Mouse (Mus musculus): Measurements from ENCODE around the gene Cd101. TPM values are rescaled to one million over a fixed set of nuclear protein-coding genes. Genes with fewer than 3 reads are reported as not detected.

Cd101 gene
- total RNA-seq, 1 experiment, result 0.13 TPM

- Histone ChIP-seq H3K36me3 (ENCODE audit: control insufficient read depth, insufficient read depth, low read length, poor library complexity, severe bottlenecking) (no peaks in the 10 kb centered on the region), H3K4me1 (ENCODE audit: control insufficient read depth in 2 of 2, insufficient read depth in 2 of 2, low read length in 2 of 2, poor library complexity in 1 of 2) (no peaks in the 10 kb centered on the region), H3K4me3 (ENCODE audit: insufficient read depth in 1 of 2, low read depth in 1 of 2, low read length in 2 of 2, poor library complexity in 1 of 2, severe bottlenecking in 1 of 2) (no peak overlapping the region), H3K9me3 (ENCODE audit: control insufficient read depth, insufficient read depth, low read depth, low read length) (no peaks in the 10 kb centered on the region), H3K27ac (ENCODE audit: insufficient read depth, low read depth, low read length, poor library complexity, severe bottlenecking) (no peak overlapping the region), H3K9ac (ENCODE audit: insufficient read depth, low read depth, low read length, poor library complexity, severe bottlenecking) (no peak overlapping the region)
- no peak for TF ChIP-seq HCFC1 (IDR thresholded peaks at IDR 0.05; ENCODE audit: borderline replicate concordance, insufficient read depth, low read length)
- TF ChIP-seq CHD2 (IDR thresholded peaks at IDR 0.05; ENCODE audit: low read depth, low read length), result no peak
- TF ChIP-seq ZC3H11A (IDR thresholded peaks at IDR 0.05; ENCODE audit: borderline replicate concordance, low read depth, low read length), result no peak
- no peak for TF ChIP-seq MAFK (IDR thresholded peaks at IDR 0.05; ENCODE audit: insufficient read depth, low read depth, low read length)
- TF ChIP-seq ZNF384 (IDR thresholded peaks at IDR 0.05; ENCODE audit: low read depth, low read length), result no peak
- no peak for DNase-seq (ENCODE audit: low read depth, low spot score)
- in situ Hi-C loops (cut with MboI; ENCODE audit: low sequenced_read_pairs in 2 of 2, unreplicated experiment in 2 of 2), result no loop called here
These were observed 8.3 kb downstream of the Cd101 start for GRCm38 (mm10) chr3:101021073-101021472.

DNA sequence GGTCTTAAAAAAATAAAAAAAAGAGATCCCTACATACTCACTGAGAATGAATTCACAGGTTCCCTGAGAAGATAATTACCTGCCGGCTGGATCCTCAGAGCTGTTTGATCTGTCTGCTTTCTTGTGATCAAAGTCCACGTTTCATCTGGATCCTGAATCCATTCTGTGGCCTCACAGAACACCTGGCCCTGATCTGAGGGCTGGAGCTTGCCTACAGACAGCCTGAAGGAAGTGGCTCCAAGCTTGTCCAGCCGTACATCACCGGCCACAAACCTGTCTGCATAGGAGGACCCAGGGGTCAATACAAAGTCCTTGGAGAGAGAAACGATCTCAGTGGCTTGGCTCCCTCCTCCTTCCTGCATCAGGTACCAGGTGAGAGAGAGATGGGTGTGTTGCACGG lies 10.9 kb downstream of the Cd101 start:
- Histone ChIP-seq H3K4me1 (ENCODE audit: control insufficient read depth in 2 of 2, insufficient read depth in 2 of 2, low read length in 2 of 2, poor library complexity in 1 of 2) (no peaks in the 10 kb centered on the region), H3K4me3 (ENCODE audit: insufficient read depth in 1 of 2, low read depth in 1 of 2, low read length in 2 of 2, poor library complexity in 1 of 2, severe bottlenecking in 1 of 2) (no peak overlapping the region), H3K27ac (ENCODE audit: insufficient read depth, low read depth, low read length, poor library complexity, severe bottlenecking) (no peak overlapping the region), H3K9me3 (ENCODE audit: control insufficient read depth, insufficient read depth, low read depth, low read length) (no peaks in the 10 kb centered on the region), H3K36me3 (ENCODE audit: control insufficient read depth, insufficient read depth, low read length, poor library complexity, severe bottlenecking) (no peaks in the 10 kb centered on the region), H3K9ac (ENCODE audit: insufficient read depth, low read depth, low read length, poor library complexity, severe bottlenecking) (no peak overlapping the region)
- in situ Hi-C loops (cut with MboI; ENCODE audit: low sequenced_read_pairs in 2 of 2, unreplicated experiment in 2 of 2), result no loop called here
- no peak for DNase-seq (ENCODE audit: low read depth, low spot score)
- no peak for TF ChIP-seq HCFC1 (IDR thresholded peaks at IDR 0.05; ENCODE audit: borderline replicate concordance, insufficient read depth, low read length)
- TF ChIP-seq ZNF384 (IDR thresholded peaks at IDR 0.05; ENCODE audit: low read depth, low read length), result no peak
- TF ChIP-seq MAFK (IDR thresholded peaks at IDR 0.05; ENCODE audit: insufficient read depth, low read depth, low read length), result no peak
- no peak for TF ChIP-seq ZC3H11A (IDR thresholded peaks at IDR 0.05; ENCODE audit: borderline replicate concordance, low read depth, low read length)
- no peak for TF ChIP-seq CHD2 (IDR thresholded peaks at IDR 0.05; ENCODE audit: low read depth, low read length)

DNA sequence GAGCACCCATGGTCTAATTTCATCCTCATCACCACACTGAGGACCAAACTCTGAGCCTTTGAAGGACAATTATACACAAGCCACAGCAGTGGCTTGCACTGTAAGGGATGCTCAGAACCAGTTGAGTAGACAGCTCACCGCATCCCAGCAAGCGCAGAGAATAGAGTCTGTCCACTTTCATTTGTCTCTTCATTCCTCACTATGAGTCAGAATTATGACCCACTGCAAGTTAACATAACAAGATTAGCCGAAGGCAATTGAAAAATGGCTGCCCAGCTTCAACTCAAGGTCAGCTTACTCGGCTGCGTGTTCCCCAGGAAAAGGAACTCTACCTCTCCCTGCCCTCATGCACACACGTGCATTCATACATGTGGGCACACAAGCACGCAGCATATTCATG lies 13.3 kb downstream of the Cd101 start:
- Histone ChIP-seq H3K4me1 (ENCODE audit: control insufficient read depth in 2 of 2, insufficient read depth in 2 of 2, low read length in 2 of 2, poor library complexity in 1 of 2) (no peaks in the 10 kb centered on the region), H3K36me3 (ENCODE audit: control insufficient read depth, insufficient read depth, low read length, poor library complexity, severe bottlenecking) (no peaks in the 10 kb centered on the region), H3K9ac (ENCODE audit: insufficient read depth, low read depth, low read length, poor library complexity, severe bottlenecking) (no peak overlapping the region), H3K9me3 (ENCODE audit: control insufficient read depth, insufficient read depth, low read depth, low read length) (no peaks in the 10 kb centered on the region), H3K4me3 (ENCODE audit: insufficient read depth in 1 of 2, low read depth in 1 of 2, low read length in 2 of 2, poor library complexity in 1 of 2, severe bottlenecking in 1 of 2) (no peak overlapping the region), H3K27ac (ENCODE audit: insufficient read depth, low read depth, low read length, poor library complexity, severe bottlenecking) (no peak overlapping the region)
- in situ Hi-C loops (cut with MboI; ENCODE audit: low sequenced_read_pairs in 2 of 2, unreplicated experiment in 2 of 2), result no loop called here
- TF ChIP-seq MAFK (IDR thresholded peaks at IDR 0.05; ENCODE audit: insufficient read depth, low read depth, low read length) (no peak), CHD2 (IDR thresholded peaks at IDR 0.05; ENCODE audit: low read depth, low read length) (no peak), ZNF384 (IDR thresholded peaks at IDR 0.05; ENCODE audit: low read depth, low read length) (no peak), HCFC1 (IDR thresholded peaks at IDR 0.05; ENCODE audit: borderline replicate concordance, insufficient read depth, low read length) (no peak), ZC3H11A (IDR thresholded peaks at IDR 0.05; ENCODE audit: borderline replicate concordance, low read depth, low read length) (no peak)
- no peak for DNase-seq (ENCODE audit: low read depth, low spot score)

DNA sequence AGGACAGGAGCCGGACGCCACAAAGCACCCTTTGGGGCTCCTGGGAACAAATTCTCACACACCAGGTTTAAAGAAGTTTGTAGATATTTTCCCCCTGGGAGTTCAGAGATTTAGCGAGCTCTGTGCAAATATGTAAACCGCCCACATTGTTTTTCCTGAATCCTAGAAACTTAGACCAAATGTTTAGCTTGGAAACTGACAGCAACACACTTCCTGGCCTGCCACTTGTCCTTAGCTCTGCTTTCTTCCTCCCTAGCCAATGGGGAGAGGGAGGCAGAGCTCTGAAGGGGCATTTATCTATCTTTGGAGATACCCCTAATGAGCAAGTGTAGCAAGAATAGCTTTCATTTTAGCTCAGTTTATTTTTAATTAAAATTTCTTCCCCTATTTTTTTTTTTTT lies 14.1 kb downstream of the Cd101 start:
- no peaks in the 10 kb centered on the region for H3K9me3 ChIP-seq (ENCODE audit: control insufficient read depth, insufficient read depth, low read depth, low read length)
- DNase-seq (ENCODE audit: low read depth, low spot score), result no peak
- in situ Hi-C loops (cut with MboI; ENCODE audit: low sequenced_read_pairs in 2 of 2, unreplicated experiment in 2 of 2), result no loop called here

GRCm38 (mm10) chr3:101013536-101013935 lies 15.8 kb downstream of the Cd101 start:
- TF ChIP-seq MAFK (IDR thresholded peaks at IDR 0.05; ENCODE audit: insufficient read depth, low read depth, low read length) (no peak), CHD2 (IDR thresholded peaks at IDR 0.05; ENCODE audit: low read depth, low read length) (no peak), HCFC1 (IDR thresholded peaks at IDR 0.05; ENCODE audit: borderline replicate concordance, insufficient read depth, low read length) (no peak)
- DNase-seq (ENCODE audit: low read depth, low spot score), result no peak
- H3K9ac ChIP-seq (ENCODE audit: insufficient read depth, low read depth, low read length, poor library complexity, severe bottlenecking), result no peak overlapping the region
- no peak overlapping the region for H3K27ac ChIP-seq (ENCODE audit: insufficient read depth, low read depth, low read length, poor library complexity, severe bottlenecking)
- H3K36me3 ChIP-seq (ENCODE audit: control insufficient read depth, insufficient read depth, low read length, poor library complexity, severe bottlenecking), result no peaks in the 10 kb centered on the region
- H3K4me1 ChIP-seq (ENCODE audit: control insufficient read depth in 2 of 2, insufficient read depth in 2 of 2, low read length in 2 of 2, poor library complexity in 1 of 2), result no peaks in the 10 kb centered on the region
- no peaks in the 10 kb centered on the region for H3K9me3 ChIP-seq (ENCODE audit: control insufficient read depth, insufficient read depth, low read depth, low read length)
- H3K4me3 ChIP-seq (ENCODE audit: insufficient read depth in 1 of 2, low read depth in 1 of 2, low read length in 2 of 2, poor library complexity in 1 of 2, severe bottlenecking in 1 of 2), result no peak overlapping the region
- in situ Hi-C loops (cut with MboI; ENCODE audit: low sequenced_read_pairs in 2 of 2, unreplicated experiment in 2 of 2), result no loop called here

More for the DNA sequence above, 14.1 kb downstream of the Cd101 start:
- Histone ChIP-seq H3K27ac (ENCODE audit: insufficient read depth, low read depth, low read length, poor library complexity, severe bottlenecking) (no peak overlapping the region), H3K4me3 (ENCODE audit: insufficient read depth in 1 of 2, low read depth in 1 of 2, low read length in 2 of 2, poor library complexity in 1 of 2, severe bottlenecking in 1 of 2) (no peak overlapping the region), H3K9ac (ENCODE audit: insufficient read depth, low read depth, low read length, poor library complexity, severe bottlenecking) (no peak overlapping the region), H3K4me1 (ENCODE audit: control insufficient read depth in 2 of 2, insufficient read depth in 2 of 2, low read length in 2 of 2, poor library complexity in 1 of 2) (no peaks in the 10 kb centered on the region), H3K36me3 (ENCODE audit: control insufficient read depth, insufficient read depth, low read length, poor library complexity, severe bottlenecking) (no peaks in the 10 kb centered on the region)
- no peak for TF ChIP-seq ZC3H11A (IDR thresholded peaks at IDR 0.05; ENCODE audit: borderline replicate concordance, low read depth, low read length)
- TF ChIP-seq MAFK (IDR thresholded peaks at IDR 0.05; ENCODE audit: insufficient read depth, low read depth, low read length), result no peak
- no peak for TF ChIP-seq CHD2 (IDR thresholded peaks at IDR 0.05; ENCODE audit: low read depth, low read length)
- TF ChIP-seq ZNF384 (IDR thresholded peaks at IDR 0.05; ENCODE audit: low read depth, low read length), result no peak
- no peak for TF ChIP-seq HCFC1 (IDR thresholded peaks at IDR 0.05; ENCODE audit: borderline replicate concordance, insufficient read depth, low read length)

Measured in ES-E14 (cell line).